Mouse (Mus musculus) C2C12 (cell line): ENCODE measurements at regions not wholly inside any gene's neighbourhood (a gene's known extent, or its start where the extent isn't known, plus 50 kb on each side); places are given as distances from the start of the nearest gene placed in this dataset.

Source experiments
- H3K27me3 ChIP-seq: one replicate; pipeline ENCODE4 v1.6.1; 2011; ENCODE audit not compliant: control insufficient read depth, insufficient read depth, insufficient read length
- H3K36me3 ChIP-seq: one replicate; pipeline ENCODE4 v1.6.1; 2011; ENCODE audit not compliant: control insufficient read depth, insufficient read depth
- H3K4me3 ChIP-seq: one replicate; pipeline ENCODE4 v1.5.1; 2011; ENCODE audit warnings: mild to moderate bottlenecking, control low read depth; ENCODE audit not compliant: poor library complexity, insufficient read depth, severe bottlenecking
- H3K79me2 ChIP-seq: one replicate; pipeline ENCODE4 v1.6.1; 2011; ENCODE audit not compliant: control insufficient read depth, insufficient read depth
- H3K79me3 ChIP-seq: one replicate; pipeline ENCODE4 v1.6.1; 2011; ENCODE audit warnings: low read depth, control low read depth
- H3ac ChIP-seq: one replicate; pipeline ENCODE3; 2011; ENCODE audit warnings: low read depth; ENCODE audit not compliant: control insufficient read depth, insufficient read length
- CEBPB ChIP-seq: IDR thresholded peaks from one replicate; pipeline ENCODE4 v1.6.1; 2011; ENCODE audit warnings: low read depth, mild to moderate bottlenecking, control low read depth, moderate library complexity
- CTCF ChIP-seq: IDR thresholded peaks from one replicate; pipeline ENCODE4 v1.5.1; 2011; ENCODE audit not compliant: control insufficient read depth, insufficient read depth, insufficient read length
- FOSL1 ChIP-seq: IDR thresholded peaks from one replicate; pipeline ENCODE4 v1.8.0; 2011; ENCODE audit warnings: mild to moderate bottlenecking, low read length; ENCODE audit not compliant: poor library complexity, insufficient read depth, severe bottlenecking
- MAX ChIP-seq: IDR thresholded peaks from one replicate; pipeline ENCODE4 v1.6.1; 2011; ENCODE audit warnings: mild to moderate bottlenecking, control low read depth
- MYOD1 ChIP-seq: IDR thresholded peaks from one replicate; pipeline ENCODE4 v1.6.1; 2011; ENCODE audit warnings: low read depth; ENCODE audit not compliant: control insufficient read depth, insufficient read length
- MYOG ChIP-seq: IDR thresholded peaks from one replicate; pipeline ENCODE4 v1.6.1; 2011; ENCODE audit not compliant: control insufficient read depth, insufficient read length; ENCODE audit errors: extremely low read depth
- USF1 ChIP-seq: IDR thresholded peaks from one replicate; pipeline ENCODE4 v1.6.1; 2011; ENCODE audit warnings: low read depth, mild to moderate bottlenecking, control low read depth, moderate library complexity

DNA sequence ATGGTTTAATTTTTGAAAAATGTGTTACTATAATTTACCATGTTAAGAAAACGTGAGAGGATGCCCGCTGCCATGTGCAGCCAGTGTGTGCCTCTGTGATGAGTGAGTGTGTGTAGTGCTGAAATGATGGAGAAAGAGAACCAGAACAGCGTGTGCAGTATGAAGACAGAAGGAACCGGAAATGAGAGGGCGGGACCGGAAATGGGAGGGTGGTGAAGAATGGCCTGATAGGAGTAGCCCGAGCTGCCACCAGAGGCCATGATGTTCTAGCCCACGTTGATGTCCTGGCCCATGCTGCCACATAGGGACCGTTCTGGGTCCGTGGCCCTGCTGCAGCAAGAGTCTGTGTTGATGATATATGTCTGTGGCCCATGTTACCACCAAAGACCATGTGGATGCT, 57.8 kb upstream of the Anapc15-ps start:
- Histone ChIP-seq H3K4me3 (no peak overlapping the region), H3K79me2 (no peaks in the 10 kb centered on the region), H3ac (no peak overlapping the region), H3K27me3 (no peaks in the 10 kb centered on the region), H3K79me3 (no peaks in the 10 kb centered on the region), H3K36me3 (no peaks in the 10 kb centered on the region)
- TF ChIP-seq MYOD1 (no peak), MYOG (no peak), FOSL1 (no peak), MAX (no peak), CEBPB (no peak), USF1 (no peak), CTCF (no peak)

DNA sequence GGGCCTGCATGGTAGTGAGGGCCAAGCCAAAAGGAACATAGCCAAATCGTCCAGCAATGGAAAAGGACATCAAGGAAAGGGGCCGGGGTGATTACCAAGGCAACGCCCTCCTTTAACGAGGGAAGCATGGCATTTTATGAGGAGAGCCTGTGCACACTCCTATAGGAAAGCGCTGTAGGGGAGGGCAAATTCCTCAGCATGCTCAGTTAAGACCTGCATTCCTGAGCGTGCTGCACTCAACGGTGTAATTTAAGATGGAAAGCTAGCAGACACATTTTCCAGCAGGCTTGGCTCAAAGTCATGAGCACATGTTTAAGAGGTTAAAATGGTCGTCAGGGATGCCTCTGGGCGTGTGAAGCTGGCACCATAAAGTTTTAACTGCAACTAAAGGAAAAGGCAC, 56.6 kb upstream of the Anapc15-ps start:
- H3K79me2 ChIP-seq = no peaks in the 10 kb centered on the region
- H3K27me3 ChIP-seq = no peaks in the 10 kb centered on the region
- no peaks in the 10 kb centered on the region for H3K79me3 ChIP-seq
- no peaks in the 10 kb centered on the region for H3K36me3 ChIP-seq
- H3K4me3 ChIP-seq = no peak overlapping the region
- H3ac ChIP-seq = no peak overlapping the region
- TF ChIP-seq MYOD1 (no peak), CEBPB (no peak), MYOG (no peak), USF1 (no peak), FOSL1 (no peak), CTCF (no peak), MAX (no peak)

DNA sequence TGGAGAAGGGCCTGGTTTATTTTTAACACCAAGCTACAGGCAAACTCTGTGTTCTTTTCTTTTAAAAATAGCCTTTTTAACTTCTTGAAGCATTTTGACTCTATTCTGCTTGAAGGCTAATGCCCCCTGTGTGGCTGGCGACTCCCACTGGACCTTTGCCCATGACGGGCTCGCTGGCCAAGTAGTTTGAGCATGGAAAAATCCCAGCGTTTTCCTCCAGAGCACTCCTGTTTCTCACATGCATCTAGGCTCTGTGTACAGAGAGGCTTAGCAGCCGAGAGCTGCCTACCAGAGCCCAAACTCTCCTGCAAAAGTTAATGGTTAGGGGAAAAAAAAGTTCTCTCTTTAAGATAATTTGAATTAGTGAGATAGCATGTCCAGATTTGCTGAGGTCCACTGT, 52.7 kb upstream of the Anapc15-ps start:
- Histone ChIP-seq H3K79me2 (no peaks in the 10 kb centered on the region), H3K27me3 (no peaks in the 10 kb centered on the region), H3ac (no peak overlapping the region), H3K79me3 (no peaks in the 10 kb centered on the region), H3K36me3 (no peaks in the 10 kb centered on the region), H3K4me3 (no peak overlapping the region)
- TF ChIP-seq CTCF = no peak

DNA sequence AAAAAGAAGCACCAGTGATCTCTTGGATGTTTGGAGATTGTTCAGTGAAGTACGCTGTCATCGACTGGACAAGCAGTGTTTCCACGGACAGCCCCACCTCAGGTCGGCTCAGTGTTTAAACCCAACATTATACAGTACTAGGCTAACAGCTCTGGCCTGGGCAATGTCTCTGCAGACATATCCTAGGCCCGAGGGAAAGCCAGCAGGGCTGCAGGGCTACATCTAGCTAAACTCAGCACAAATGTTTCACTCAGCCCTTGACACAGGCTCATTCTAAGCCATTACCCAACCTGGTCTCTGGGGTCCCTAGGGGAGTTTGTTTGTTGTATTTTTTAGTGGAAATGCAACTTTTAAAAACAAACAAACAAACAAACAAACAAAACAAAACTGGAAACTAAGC, 52.1 kb upstream of the Anapc15-ps start:
- no peak overlapping the region for H3ac ChIP-seq
- no peaks in the 10 kb centered on the region for H3K27me3 ChIP-seq
- H3K79me3 ChIP-seq = no peaks in the 10 kb centered on the region
- H3K36me3 ChIP-seq = no peaks in the 10 kb centered on the region
- TF ChIP-seq MYOD1 (no peak), CEBPB (no peak)
- H3K79me2 ChIP-seq = no peaks in the 10 kb centered on the region
- no peak overlapping the region for H3K4me3 ChIP-seq
